ENCODE assay signal across 8 mouse cellular contexts in genomic region chr7:30559443-30559954, GRCm38 (mm10). TPM values are rescaled to one million over a fixed set of nuclear protein-coding genes. Genes with fewer than 3 reads are reported as not detected.
DNase-seq lines count a peak whose midpoint lies in the region; ATAC-seq lines count a peak whose summit lies in the region.

TSS of gene Lin37 (minus strand) at chr7:30559838.

- H3K9me3 ChIP-seq in intestine, embryonic 14.5 days (ENCODE audit: control insufficient read depth, low read length): no peaks in the 10 kb centered on the region

- peaks cover 29% of the 10 kb centered on the region for H3K36me3 ChIP-seq in intestine, embryonic 14.5 days (ENCODE audit: control insufficient read depth, insufficient read depth, low read length)

- DNase-seq in adrenal gland, adult 18-20 months (ENCODE audit: low spot score in 2 of 2): peak; percentile 79 to 84
- peak; percentile 97 for DNase-seq in embryo, embryonic 11 days
- DNase-seq in gastrocnemius, postnatal 25 days: peak; percentile 97
- peak; percentile 91 for DNase-seq in intestine, embryonic 14.5 days (ENCODE audit: low spot score)
- peak; percentile 99 for DNase-seq in left cerebral cortex, postnatal 14 days (ENCODE audit: low spot score in 2 of 2)
- DNase-seq in mesoderm, embryonic 11.5 days (ENCODE audit: low read depth, low spot score): peak; percentile 97
- DNase-seq in right cerebral cortex, postnatal 36 days (ENCODE audit: low spot score in 2 of 2): peak; percentile 99
- DNase-seq in yolk sac, embryonic 10.5 days (ENCODE audit: low spot score): peak; percentile 98

- WGBS in intestine, embryonic 14.5 days: 1% methylated on average over 20 of the region's 20 CpGs

- H3K4me1 ChIP-seq in intestine, embryonic 14.5 days (replicated peaks; ENCODE audit: control insufficient read depth, insufficient read depth, low read length): peaks cover 16% of the 10 kb centered on the region; the same call in 1 of the 2 replicates

- peak within 1 kb of the TSS; percentile 60 for H3K9ac ChIP-seq in intestine, embryonic 14.5 days (ENCODE audit: low read length)

- H3K27me3 ChIP-seq in intestine, embryonic 14.5 days (replicated peaks; ENCODE audit: control insufficient read depth, insufficient read depth, low read length): no peaks in the 10 kb centered on the region

- peak; percentile 79 for ATAC-seq in intestine, embryonic 14.5 days (replicated peaks; ENCODE audit: low FRiP score, low TSS enrichment, low read depth)

- peak within 1 kb of the TSS; percentile 70 for H3K4me3 ChIP-seq in intestine, embryonic 14.5 days (ENCODE audit: low read depth, low read length)

- no peak within 1 kb of the TSS; the same call in 1 of the 2 replicates for H3K27ac ChIP-seq in intestine, embryonic 14.5 days (ENCODE audit: low read depth)

- intact Hi-C loops in left cerebral cortex, postnatal 14 days (cut with DNase I): no loop called here

- H3K4me2 ChIP-seq in intestine, embryonic 14.5 days (ENCODE audit: low read length): peak within 1 kb of the TSS; percentile 91

RNA-seq across cellular contexts. Expression of gene Lin37, which starts in this region (rescaled TPM):
- total RNA-seq in adrenal gland, adult 18-20 months (2021): 10 to 100 TPM; 47.0 to 59.3 TPM
- 10 to 100 TPM in 1 of 2 experiments, 1 to 10 TPM in 1; 8.4 to 10.3 TPM for total RNA-seq in gastrocnemius, postnatal 25 days (2021)
- polyA plus RNA-seq in intestine, embryonic 14.5 days (2014; fragmentation: Nextera tagmentation; extraction: Ambion mirVana): 36.9 and 38.5 TPM in 2 replicates
- total RNA-seq in left cerebral cortex, postnatal 14 days (2021): 10 to 100 TPM; 37.5 to 39.0 TPM
